Mouse (Mus musculus) heart, embryonic 12.5 days (tissue): ENCODE measurements around the gene Rnf152. TPM values are rescaled to one million over a fixed set of nuclear protein-coding genes. Genes with fewer than 3 reads are reported as not detected.

Experiments
- ATAC-seq: fragments of 200-750 bp; cut with Nextera tagmentation; 2 replicates; pipeline ENCODE4 v1.8.0; 2017; ENCODE audit warnings: moderate TSS enrichment, moderate library complexity; ENCODE audit not compliant: insufficient number of reproducible peaks, low FRiP score
- H3K27ac ChIP-seq: fragments of 300-500 bp; sonication (generic); 2 replicates; pipeline ENCODE4 v1.5.1; 2016; ENCODE audit warnings: mild to moderate bottlenecking, moderate library complexity; ENCODE audit not compliant: poor library complexity, severe bottlenecking
- H3K27me3 ChIP-seq: fragments of 300-500 bp; sonication (generic); replicated peaks from 2 replicates; pipeline ENCODE4 v1.6.1; 2016; ENCODE audit warnings: mild to moderate bottlenecking, moderate library complexity
- H3K36me3 ChIP-seq: fragments of 300-500 bp; sonication (generic); 2 replicates; pipeline ENCODE4 v1.6.1; 2016; ENCODE audit warnings: mild to moderate bottlenecking, moderate library complexity
- H3K4me1 ChIP-seq: fragments of 300-500 bp; sonication (generic); replicated peaks from 2 replicates; pipeline ENCODE4 v1.6.1; 2016; ENCODE audit warnings: mild to moderate bottlenecking
- H3K4me2 ChIP-seq: fragments of 300-500 bp; sonication (generic); 2 replicates; pipeline ENCODE4 v1.6.1; 2016; ENCODE audit warnings: mild to moderate bottlenecking, moderate library complexity
- H3K4me3 ChIP-seq: fragments of 300-500 bp; sonication (generic); 2 replicates; pipeline ENCODE4 v1.5.1; 2016; ENCODE audit warnings: mild to moderate bottlenecking
- H3K9ac ChIP-seq: fragments of 300-500 bp; sonication (generic); 2 replicates; pipeline ENCODE4 v1.6.1; 2016; ENCODE audit warnings: mild to moderate bottlenecking, moderate library complexity
- H3K9me3 ChIP-seq: fragments of 300-500 bp; sonication (generic); replicated peaks from 2 replicates; pipeline ENCODE4 v1.6.1; 2016; ENCODE audit warnings: mild to moderate bottlenecking, moderate library complexity
- WGBS: fragments of 180-500 bp; shearing (Covaris S2); methylation state at CpG from one replicate; pipeline ENCODE4 v1.1.7; 2016; 5-methylcytosine and 5-hydroxymethylcytosine counted together
- polyA plus RNA-seq: library from polyadenylated mRNA; unstranded; fragments of >200 nt; fragmentation: Nextera tagmentation; extraction: Ambion mirVana; gene quantifications from 2 replicates; pipeline ENCODE4 v1.2.1, GENCODE M21; 2016

Gene Rnf152
- polyA plus RNA-seq, 1 experiment from 2014 or later: 0.11 TPM

DNA sequence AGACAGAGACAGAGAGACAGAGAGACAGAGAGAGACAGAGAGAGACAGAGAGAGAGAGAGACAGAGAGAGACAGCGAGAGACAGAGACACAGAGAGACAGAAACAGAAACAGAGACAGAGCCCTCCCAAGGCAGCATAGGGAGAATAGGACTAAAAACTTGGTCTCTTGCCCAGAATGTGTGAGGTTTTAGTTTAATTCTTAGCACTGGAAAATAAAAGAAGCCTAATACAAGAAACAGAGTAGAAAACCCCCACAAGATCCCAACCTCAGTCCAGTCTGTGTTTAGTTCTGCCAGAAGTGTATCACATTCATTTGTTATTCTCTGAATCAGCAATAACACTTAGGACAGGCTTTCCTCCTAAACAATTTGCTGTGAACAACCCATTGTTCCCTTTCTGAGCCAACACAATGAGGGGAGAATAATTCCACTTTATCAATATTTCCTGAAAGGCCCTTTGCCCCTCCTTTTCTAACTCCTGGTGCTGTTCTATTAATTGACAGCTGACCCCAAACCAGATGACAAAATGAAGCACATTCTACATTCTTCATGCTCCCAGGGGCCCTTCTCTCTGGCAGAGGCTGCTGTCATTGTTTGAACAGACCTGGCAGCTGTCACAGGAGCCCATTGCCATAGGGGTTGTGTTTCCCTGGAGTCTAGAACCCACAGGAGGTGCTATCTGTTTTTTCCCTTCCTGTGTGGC, 44.5 kb downstream of the Rnf152 start:
- H3K4me3 ChIP-seq: no peak overlapping the region
- 75% methylated on average over 1 of the region's 1 CpGs for WGBS
- no peaks in the 10 kb centered on the region for H3K27me3 ChIP-seq
- no peaks in the 10 kb centered on the region for H3K36me3 ChIP-seq
- no peaks in the 10 kb centered on the region for H3K4me1 ChIP-seq
- ATAC-seq: no peak
- H3K9ac ChIP-seq: no peak overlapping the region
- H3K27ac ChIP-seq: no peak overlapping the region
- H3K9me3 ChIP-seq: no peaks in the 10 kb centered on the region
- no peak overlapping the region for H3K4me2 ChIP-seq

DNA sequence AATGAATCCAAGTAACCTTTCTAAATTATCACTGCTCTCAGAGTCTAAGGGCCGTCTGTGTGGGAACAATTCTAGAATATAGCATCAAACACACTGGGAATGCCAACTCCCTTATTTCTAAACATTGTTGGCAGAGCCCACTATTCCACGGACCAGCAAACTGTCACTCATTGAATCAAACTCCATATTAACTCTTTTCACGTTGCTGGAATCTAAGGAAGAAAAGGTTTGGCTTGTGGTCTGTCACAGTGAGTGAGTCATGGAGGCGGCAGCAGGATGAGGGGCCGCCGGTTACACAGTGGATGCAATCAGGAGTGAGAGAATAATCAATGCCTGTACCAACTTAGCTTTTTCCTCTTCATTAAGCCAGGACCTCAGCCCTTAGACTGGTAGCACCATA, 54.3 kb downstream of the Rnf152 start:
- Histone ChIP-seq H3K9ac (no peak overlapping the region), H3K27ac (no peak overlapping the region), H3K9me3 (no peaks in the 10 kb centered on the region), H3K36me3 (no peaks in the 10 kb centered on the region), H3K4me3 (no peak overlapping the region), H3K4me2 (no peak overlapping the region), H3K27me3 (no peaks in the 10 kb centered on the region), H3K4me1 (no peaks in the 10 kb centered on the region)
- no peak for ATAC-seq
- 65% methylated on average over 6 of the region's 6 CpGs for WGBS

DNA sequence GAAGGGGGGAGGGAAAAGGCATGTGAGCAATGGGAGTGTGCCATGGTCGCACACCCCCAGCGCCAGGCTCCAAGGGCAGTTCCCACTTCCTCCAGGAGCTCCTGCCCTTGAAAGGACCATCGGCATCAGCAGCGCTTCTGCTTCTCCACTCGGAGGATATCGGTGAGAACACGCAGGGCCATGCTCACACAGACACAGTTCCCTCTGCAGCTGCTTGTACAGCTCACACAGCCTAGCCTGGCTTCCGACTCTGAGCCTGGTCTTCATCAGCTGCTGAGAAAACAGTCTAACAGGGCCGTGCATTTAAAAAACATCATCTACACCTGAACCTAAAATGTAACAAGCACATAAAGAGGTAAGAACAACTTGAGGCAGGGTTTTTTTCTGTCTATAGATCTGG, 54.7 kb downstream of the Rnf152 start:
- Histone ChIP-seq H3K36me3 (no peaks in the 10 kb centered on the region), H3K4me2 (no peak overlapping the region), H3K27ac (no peak overlapping the region), H3K9me3 (no peaks in the 10 kb centered on the region), H3K27me3 (no peaks in the 10 kb centered on the region), H3K4me3 (no peak overlapping the region), H3K9ac (no peak overlapping the region), H3K4me1 (no peaks in the 10 kb centered on the region)
- WGBS: 74% methylated on average over 9 of the region's 9 CpGs
- ATAC-seq: no peak

DNA sequence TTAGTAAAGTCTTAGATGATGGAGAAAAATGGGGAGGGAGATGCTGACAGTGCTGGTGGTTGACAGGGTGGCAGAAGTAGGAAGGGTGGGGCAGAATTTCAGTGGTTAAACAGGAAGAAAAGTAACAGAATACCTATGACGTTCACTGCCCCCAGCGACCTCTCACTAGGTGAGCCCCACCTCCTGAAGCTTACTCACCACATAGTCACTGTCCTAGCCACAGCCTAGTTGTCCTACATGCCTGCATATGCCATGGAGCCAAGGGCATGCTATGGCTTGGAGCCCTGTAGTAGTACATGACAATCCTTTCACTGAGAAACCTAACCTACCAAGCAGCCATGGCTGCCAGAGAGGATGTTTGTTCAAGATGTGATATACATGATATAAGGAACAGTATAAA, 64.7 kb downstream of the Rnf152 start:
- Histone ChIP-seq H3K9ac (no peak overlapping the region), H3K27ac (no peak overlapping the region), H3K27me3 (no peaks in the 10 kb centered on the region), H3K36me3 (no peaks in the 10 kb centered on the region), H3K4me1 (no peaks in the 10 kb centered on the region), H3K4me3 (no peak overlapping the region), H3K4me2 (no peak overlapping the region), H3K9me3 (peaks cover 7% of the 10 kb centered on the region; the same call in 1 of the 2 replicates)
- whole genome bisulfite sequencing: 88% methylated on average over 2 of the region's 2 CpGs
- no peak for ATAC-seq

DNA sequence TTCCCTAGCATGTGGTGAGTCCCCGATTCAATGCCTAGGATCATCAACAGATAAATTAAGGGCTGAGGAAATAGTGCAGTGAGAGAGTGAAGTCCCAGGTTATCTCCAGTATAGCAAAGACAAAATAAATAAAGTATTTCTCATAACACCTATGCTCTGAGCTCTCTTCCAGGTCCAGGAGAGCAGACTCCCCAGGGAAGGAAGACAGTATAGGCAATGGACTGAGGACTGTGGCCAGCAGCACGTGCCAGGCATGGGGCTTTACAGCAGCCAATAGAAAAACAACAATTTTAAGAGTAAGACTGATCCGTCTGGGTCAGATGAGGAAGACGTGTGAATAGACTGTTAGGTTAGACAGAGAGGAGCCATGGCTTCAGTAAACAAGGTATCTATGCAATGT, 69.0 kb downstream of the Rnf152 start:
- no peaks in the 10 kb centered on the region for H3K4me1 ChIP-seq
- ATAC-seq: no peak
- no peaks in the 10 kb centered on the region for H3K27me3 ChIP-seq
- 74% methylated on average over 4 of the region's 4 CpGs for WGBS
- H3K9ac ChIP-seq: no peak overlapping the region
- no peaks in the 10 kb centered on the region for H3K36me3 ChIP-seq
- H3K9me3 ChIP-seq: no peaks in the 10 kb centered on the region
- no peak overlapping the region for H3K4me2 ChIP-seq
- H3K4me3 ChIP-seq: no peak overlapping the region
- H3K27ac ChIP-seq: no peak overlapping the region

DNA sequence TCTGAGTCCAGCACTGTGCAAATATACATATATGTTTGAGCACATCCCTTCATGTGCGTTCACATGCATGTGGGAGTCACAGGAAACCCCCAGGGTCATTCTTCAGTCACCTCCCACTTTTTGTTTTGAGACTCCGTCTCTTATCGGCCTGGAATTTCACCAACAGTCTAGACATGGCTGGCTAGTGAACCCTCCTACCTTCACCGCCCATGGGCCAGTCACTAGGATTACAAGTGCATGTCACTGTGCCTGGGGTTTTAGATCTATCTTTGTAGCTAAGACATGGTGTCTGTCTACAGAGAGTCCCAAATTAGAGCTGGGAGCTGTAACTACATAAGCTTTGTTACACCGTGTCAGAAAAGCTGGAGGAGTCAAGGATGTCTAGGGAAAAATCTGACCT, 69.6 kb downstream of the Rnf152 start:
- H3K4me3 ChIP-seq: no peak overlapping the region
- H3K4me2 ChIP-seq: no peak overlapping the region
- no peaks in the 10 kb centered on the region for H3K9me3 ChIP-seq
- no peak for ATAC-seq
- WGBS: 47% methylated on average over 5 of the region's 5 CpGs
- no peaks in the 10 kb centered on the region for H3K36me3 ChIP-seq
- no peak overlapping the region for H3K9ac ChIP-seq
- no peaks in the 10 kb centered on the region for H3K4me1 ChIP-seq
- no peaks in the 10 kb centered on the region for H3K27me3 ChIP-seq
- no peak overlapping the region for H3K27ac ChIP-seq

DNA sequence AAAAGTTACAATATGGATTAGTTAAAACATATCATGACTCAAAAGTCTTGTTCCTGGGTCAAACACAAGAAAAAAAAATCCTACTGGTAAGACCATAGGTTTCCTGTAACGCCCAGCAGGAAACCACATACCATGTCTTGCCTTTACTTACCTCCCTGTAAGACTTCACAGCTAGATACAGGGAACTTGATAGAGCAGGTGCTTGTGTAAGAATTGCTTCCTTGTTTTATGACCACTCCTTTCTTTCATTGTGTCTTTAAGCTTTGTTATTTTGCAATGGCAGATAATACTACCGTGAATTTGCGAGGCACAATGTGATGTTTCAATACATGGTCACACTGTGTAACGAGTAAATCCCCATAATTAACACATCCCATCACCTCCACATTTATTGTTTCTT, 71.5 kb downstream of the Rnf152 start:
- no peak overlapping the region for H3K9ac ChIP-seq
- 82% methylated on average over 4 of the region's 4 CpGs for whole genome bisulfite sequencing
- H3K9me3 ChIP-seq: no peaks in the 10 kb centered on the region
- H3K4me1 ChIP-seq: peaks cover 5% of the 10 kb centered on the region; the same call in 1 of the 2 replicates
- ATAC-seq: no peak
- no peak overlapping the region for H3K27ac ChIP-seq
- H3K27me3 ChIP-seq: no peaks in the 10 kb centered on the region
- H3K4me3 ChIP-seq: no peak overlapping the region
- H3K36me3 ChIP-seq: no peaks in the 10 kb centered on the region
- no peak overlapping the region for H3K4me2 ChIP-seq

DNA sequence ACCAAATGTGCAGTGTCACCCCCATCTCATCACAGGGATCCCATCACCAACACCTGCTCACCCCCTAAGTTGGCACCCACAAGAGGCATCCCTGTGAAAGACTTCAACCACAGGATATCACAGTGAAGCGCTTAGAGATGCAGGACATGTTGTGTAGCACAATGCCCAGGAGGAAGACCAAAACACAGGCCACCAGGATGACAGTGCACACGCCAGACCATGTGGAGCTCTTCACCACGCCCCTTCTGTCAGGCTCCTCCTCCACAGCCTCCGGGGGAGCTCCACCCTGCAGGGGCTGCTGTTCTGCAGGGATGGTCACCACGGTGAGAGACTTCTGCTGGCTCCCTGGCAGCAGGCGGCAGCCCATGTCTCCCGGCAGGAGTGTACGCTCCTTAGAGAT, 72.4 kb downstream of the Rnf152 start:
- 60% methylated on average over 8 of the region's 8 CpGs for WGBS
- no peak for ATAC-seq

DNA sequence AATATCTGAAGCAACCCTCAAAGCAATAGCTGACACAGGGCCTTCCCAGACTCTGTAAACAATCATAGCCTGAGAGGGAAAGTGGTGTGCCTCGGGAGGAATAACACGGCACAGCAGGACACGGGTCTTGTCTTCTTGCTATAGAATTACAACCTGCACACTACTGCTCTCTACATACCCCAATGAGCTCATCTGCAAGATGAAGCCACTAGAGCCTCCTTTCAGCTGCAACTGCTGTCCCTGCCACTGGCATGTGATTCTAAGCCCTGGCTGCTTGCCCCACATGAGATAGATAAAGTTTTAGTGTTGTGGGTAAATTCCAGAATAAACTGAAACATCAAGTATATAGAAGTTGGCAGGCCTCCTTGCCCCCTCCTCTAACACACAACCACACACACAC, 75.2 kb downstream of the Rnf152 start:
- H3K4me2 ChIP-seq: no peak overlapping the region
- H3K4me1 ChIP-seq: peaks cover 5% of the 10 kb centered on the region; the same call in 1 of the 2 replicates
- no peaks in the 10 kb centered on the region for H3K9me3 ChIP-seq
- 72% methylated on average over 3 of the region's 3 CpGs for WGBS
- no peak overlapping the region for H3K4me3 ChIP-seq
- ATAC-seq: no peak
- H3K36me3 ChIP-seq: no peaks in the 10 kb centered on the region
- no peaks in the 10 kb centered on the region for H3K27me3 ChIP-seq
- H3K27ac ChIP-seq: no peak overlapping the region
- no peak overlapping the region for H3K9ac ChIP-seq

More for the DNA sequence above, 72.4 kb downstream of the Rnf152 start:
- Histone ChIP-seq H3K4me2 (no peak overlapping the region), H3K9ac (no peak overlapping the region), H3K27me3 (no peaks in the 10 kb centered on the region), H3K36me3 (no peaks in the 10 kb centered on the region), H3K4me1 (peaks cover 5% of the 10 kb centered on the region; the same call in 1 of the 2 replicates), H3K9me3 (no peaks in the 10 kb centered on the region), H3K27ac (no peak overlapping the region), H3K4me3 (no peak overlapping the region)

DNA sequence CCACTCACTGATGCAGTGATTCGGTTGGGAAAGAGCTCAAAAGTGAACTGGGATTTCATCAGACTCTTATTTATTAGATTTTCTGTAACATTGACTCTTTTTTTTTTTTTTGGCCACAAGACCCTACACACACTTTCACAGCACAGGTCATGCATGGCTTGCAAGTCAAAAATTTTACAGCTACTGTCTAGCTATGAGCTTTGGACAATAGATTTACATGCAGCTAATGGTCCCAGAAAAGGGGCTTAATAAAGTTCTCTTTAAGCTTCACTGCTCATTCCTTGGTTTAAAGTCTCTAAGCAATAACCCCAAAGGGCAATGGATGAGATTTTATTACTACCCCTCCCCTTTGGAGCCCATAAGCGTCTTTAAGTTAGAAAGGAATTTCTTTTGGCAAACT, 76.3 kb downstream of the Rnf152 start:
- 76% methylated on average over 2 of the region's 2 CpGs for WGBS
- no peak overlapping the region for H3K9ac ChIP-seq
- no peak overlapping the region for H3K4me3 ChIP-seq
- no peaks in the 10 kb centered on the region for H3K9me3 ChIP-seq
- H3K27me3 ChIP-seq: no peaks in the 10 kb centered on the region
- ATAC-seq: no peak
- no peaks in the 10 kb centered on the region for H3K36me3 ChIP-seq
- H3K27ac ChIP-seq: no peak overlapping the region
- peaks cover 5% of the 10 kb centered on the region; the same call in 1 of the 2 replicates for H3K4me1 ChIP-seq
- no peak overlapping the region for H3K4me2 ChIP-seq

DNA sequence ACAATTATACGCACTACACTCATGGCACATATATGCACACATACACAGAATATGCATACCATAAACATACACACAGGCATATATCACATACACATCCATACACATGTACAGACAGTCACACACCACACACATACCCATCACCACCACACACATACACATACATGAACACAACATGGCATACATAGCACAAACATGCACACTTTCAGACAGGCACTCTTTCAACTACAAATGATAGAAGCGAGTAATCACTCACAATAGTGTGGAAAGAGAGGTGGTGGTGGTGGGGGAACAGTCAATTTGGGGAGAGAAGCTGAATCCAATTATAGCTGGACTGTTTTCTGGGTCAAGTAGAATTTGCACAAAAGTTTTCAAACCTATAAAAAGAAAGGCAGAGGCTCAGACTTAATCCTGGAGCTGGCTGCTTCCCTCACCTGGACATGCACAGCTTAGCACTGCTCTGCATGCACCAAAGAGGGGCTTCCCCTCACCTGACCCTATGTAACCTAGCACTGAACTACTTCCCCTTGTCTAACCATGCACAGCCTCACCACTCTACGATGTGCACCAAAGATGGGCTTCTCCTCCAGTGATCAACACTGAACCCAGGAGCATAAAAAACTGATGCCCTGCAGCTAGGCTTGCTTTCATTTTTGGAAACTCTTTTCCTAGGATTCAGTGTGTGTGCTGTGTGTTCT, 81.9 kb downstream of the Rnf152 start:
- ATAC-seq: no peak
- WGBS: 79% methylated on average over 3 of the region's 3 CpGs
- Histone ChIP-seq H3K9ac (no peak overlapping the region), H3K4me1 (no peaks in the 10 kb centered on the region), H3K36me3 (no peaks in the 10 kb centered on the region), H3K27ac (no peak overlapping the region), H3K9me3 (no peaks in the 10 kb centered on the region), H3K27me3 (no peaks in the 10 kb centered on the region), H3K4me3 (no peak overlapping the region), H3K4me2 (no peak overlapping the region)
